Comparison of ENCODE assay signal across 10 mouse cellular contexts in the genomic region with DNA sequence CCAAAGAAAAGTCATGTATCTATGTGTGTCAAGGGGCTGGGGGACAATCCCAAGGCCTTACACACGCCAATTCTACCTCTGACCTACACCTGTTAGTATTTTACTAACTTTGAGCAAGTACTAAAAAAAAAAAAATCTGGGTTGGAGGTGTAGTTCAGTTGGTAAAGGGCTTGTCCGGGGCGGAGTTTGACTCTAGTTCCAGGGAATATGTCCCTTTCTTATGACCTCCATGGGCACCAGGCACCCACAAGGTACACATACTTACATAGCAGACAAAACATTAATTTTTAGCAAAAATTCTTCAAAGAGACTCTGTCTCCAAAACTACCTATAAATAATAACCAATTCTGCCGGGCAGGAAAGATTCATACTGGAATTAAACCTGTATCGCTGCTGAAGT. TPM values are rescaled to one million over a fixed set of nuclear protein-coding genes. Genes with fewer than 3 reads are reported as not detected.
DNase-seq lines count a peak whose midpoint lies in the region; ATAC-seq and TF ChIP-seq lines count a peak whose summit lies in the region.
"Had no signal": no experiment of that assay in that cellular context is flagged by ENCODE, and none has a peak within 500 bp of the region (broad histone marks: within the 10 kb centered on the region; RNA-seq: fewer than 3 reads in every experiment).

No protein-coding gene starts in this region.

- peak overlapping the region; percentile 76 for H3K4me3 ChIP-seq in kidney, adult 2 months (ENCODE audit: insufficient read depth, low read depth, low read length)
- H3K4me3 ChIP-seq in cortical plate, adult 2 months (ENCODE audit: insufficient read depth, low read length): peak overlapping the region; percentile 95
- H3K4me3 ChIP-seq in hindbrain, postnatal 0 days (ENCODE audit: low read length): peak overlapping the region; percentile 86
- H3K4me3 ChIP-seq in midbrain, embryonic 13.5 days (replicated peaks): peak overlapping the region; percentile 80

- H3K27ac ChIP-seq in kidney, adult 2 months (ENCODE audit: insufficient read depth, low read depth, low read length): peak overlapping the region; percentile 91
- no peak overlapping the region for H3K27ac ChIP-seq in cortical plate, adult 2 months (ENCODE audit: insufficient read depth, low read length)
- peak overlapping the region; percentile 91 for H3K27ac ChIP-seq in hindbrain, postnatal 0 days
- H3K27ac ChIP-seq in midbrain, embryonic 13.5 days: peak overlapping the region; percentile 83

- TF ChIP-seq CTCF in kidney, adult 2 months (conservative IDR thresholded peaks at IDR 0.05; ENCODE audit: insufficient read depth, insufficient read length, low read depth, low read length): no peak
- no peak for TF ChIP-seq CTCF in cortical plate, adult 2 months (IDR thresholded peaks at IDR 0.05; ENCODE audit: extremely low read depth, insufficient read depth, low read length)
- TF ChIP-seq CTCF in hindbrain, postnatal 0 days (IDR thresholded peaks at IDR 0.05; ENCODE audit: low read depth): no peak

- ATAC-seq in hindbrain, postnatal 0 days: no peak
- no peak for ATAC-seq in midbrain, embryonic 13.5 days
- ATAC-seq: Patski had no signal

- H3K36me3 ChIP-seq in kidney, adult 2 months (ENCODE audit: control insufficient read depth, insufficient read depth, low read length): peaks cover 2% of the 10 kb centered on the region; the same call in 1 of the 2 replicates
- peaks cover 4% of the 10 kb centered on the region; the same call in 1 of the 2 replicates for H3K36me3 ChIP-seq in hindbrain, postnatal 0 days (ENCODE audit: insufficient read depth, low read length)
- peaks cover 18% of the 10 kb centered on the region for H3K36me3 ChIP-seq in midbrain, embryonic 13.5 days

- H3K9me3 ChIP-seq in hindbrain, postnatal 0 days (ENCODE audit: low read length): no peaks in the 10 kb centered on the region
- no peaks in the 10 kb centered on the region for H3K9me3 ChIP-seq in midbrain, embryonic 13.5 days

- H3K9ac ChIP-seq in hindbrain, postnatal 0 days (replicated peaks; ENCODE audit: low read length): peak overlapping the region; percentile 92
- peak overlapping the region; percentile 87 for H3K9ac ChIP-seq in midbrain, embryonic 13.5 days (replicated peaks)

- peaks cover 32% of the 10 kb centered on the region for H3K4me1 ChIP-seq in kidney, adult 2 months (ENCODE audit: control insufficient read depth, insufficient read depth, low read length)
- H3K4me1 ChIP-seq in cortical plate, adult 2 months (ENCODE audit: control insufficient read depth, insufficient read depth, low read length): peaks cover 6% of the 10 kb centered on the region
- H3K4me1 ChIP-seq in hindbrain, postnatal 0 days (ENCODE audit: insufficient read depth, low read length): peaks cover 5% of the 10 kb centered on the region; the same call in 1 of the 2 replicates
- peaks cover 48% of the 10 kb centered on the region for H3K4me1 ChIP-seq in midbrain, embryonic 13.5 days (replicated peaks)

- peak; percentile 57 for DNase-seq in kidney, adult 2 months
- no peak for DNase-seq in kidney, postnatal 4 days
- no peak for DNase-seq in hindbrain, postnatal 0 days (ENCODE audit: low spot score)
- DNase-seq in right cerebral cortex, postnatal 25 days: no peak
- DNase-seq in ovary, adult 18-20 months (ENCODE audit: low spot score): no peak
- DNase-seq in right cerebral cortex, postnatal 10 days (ENCODE audit: low spot score in 2 of 2): no peak
- DNase-seq: gastrocnemius, postnatal 10 days had no signal

- 11% methylated on average over 5 of the region's 5 CpGs for WGBS in kidney, adult 2 months
- WGBS in hindbrain, postnatal 0 days: 44% methylated on average over 5 of the region's 5 CpGs
- whole genome bisulfite sequencing in midbrain, embryonic 13.5 days: 46% methylated on average over 5 of the region's 5 CpGs

- TF ChIP-seq POLR2A in kidney, adult 2 months (IDR thresholded peaks at IDR 0.05; ENCODE audit: low read depth, low read length): no peak
- no peak for TF ChIP-seq POLR2A in cortical plate, adult 2 months (IDR thresholded peaks at IDR 0.05; ENCODE audit: extremely low read depth, insufficient read depth, low read length)

- H3K4me2 ChIP-seq in hindbrain, postnatal 0 days (ENCODE audit: low read depth, low read length): peak overlapping the region; percentile 72
- peak overlapping the region; percentile 86 for H3K4me2 ChIP-seq in midbrain, embryonic 13.5 days (replicated peaks)

- no peaks in the 10 kb centered on the region for H3K27me3 ChIP-seq in kidney, adult 2 months (replicated peaks; ENCODE audit: control insufficient read depth, insufficient read depth, low read length)
- no peaks in the 10 kb centered on the region for H3K27me3 ChIP-seq in hindbrain, postnatal 0 days (ENCODE audit: insufficient read depth, low read length)
- H3K27me3 ChIP-seq in midbrain, embryonic 13.5 days: no peaks in the 10 kb centered on the region
- H3K27me3 ChIP-seq: Patski had no signal

RNA-seq across cellular contexts. Expression of gene Akr1a1, which starts 1.1 kb away (rescaled TPM):
- polyA plus RNA-seq in kidney, adult 2 months (2012; rRNA removed): 2,926 and 3,067 TPM in 2 replicates
- 519 and 547 TPM in 2 replicates for polyA plus RNA-seq in cortical plate, adult 2 months (2012; rRNA removed)
- 523 and 571 TPM in 2 replicates for total RNA-seq in hindbrain, postnatal 0 days (2014; rRNA removed)
- 752 and 790 TPM in 2 replicates for polyA plus RNA-seq in hindbrain, postnatal 0 days (2015; fragmentation: Nextera tagmentation; extraction: Ambion mirVana)
- polyA plus RNA-seq in midbrain, embryonic 13.5 days (2015; fragmentation: Nextera tagmentation; extraction: Ambion mirVana): 613 and 617 TPM in 2 replicates

RNA-seq across cellular contexts. Expression of gene Nasp, which starts 22.6 kb away (rescaled TPM):
- polyA plus RNA-seq in kidney, adult 2 months (2012; rRNA removed): 2.5 and 3.9 TPM in 2 replicates
- 23.5 and 25.1 TPM in 2 replicates for polyA plus RNA-seq in cortical plate, adult 2 months (2012; rRNA removed)
- total RNA-seq in hindbrain, postnatal 0 days (2014; rRNA removed): 40.5 and 53.2 TPM in 2 replicates
- polyA plus RNA-seq in hindbrain, postnatal 0 days (2015; fragmentation: Nextera tagmentation; extraction: Ambion mirVana): 73.9 and 78.7 TPM in 2 replicates
- polyA plus RNA-seq in midbrain, embryonic 13.5 days (2015; fragmentation: Nextera tagmentation; extraction: Ambion mirVana): 131 and 148 TPM in 2 replicates

RNA-seq across cellular contexts. Expression of gene Prdx1, which starts 35.0 kb away (rescaled TPM):
- polyA plus RNA-seq in kidney, adult 2 months (2012; rRNA removed): 282 and 478 TPM in 2 replicates
- 222 and 249 TPM in 2 replicates for polyA plus RNA-seq in cortical plate, adult 2 months (2012; rRNA removed)
- 119 and 136 TPM in 2 replicates for total RNA-seq in hindbrain, postnatal 0 days (2014; rRNA removed)
- 589 and 626 TPM in 2 replicates for polyA plus RNA-seq in hindbrain, postnatal 0 days (2015; fragmentation: Nextera tagmentation; extraction: Ambion mirVana)
- 516 and 536 TPM in 2 replicates for polyA plus RNA-seq in midbrain, embryonic 13.5 days (2015; fragmentation: Nextera tagmentation; extraction: Ambion mirVana)

RNA-seq across cellular contexts. Expression of gene Ccdc17, which starts 53.9 kb away (rescaled TPM):
- 9.1 and 10.4 TPM in 2 replicates for polyA plus RNA-seq in kidney, adult 2 months (2012; rRNA removed)
- polyA plus RNA-seq in cortical plate, adult 2 months (2012; rRNA removed): 5.0 and 8.3 TPM in 2 replicates
- 1.1 and 3.7 TPM in 2 replicates for total RNA-seq in hindbrain, postnatal 0 days (2014; rRNA removed)
- polyA plus RNA-seq in hindbrain, postnatal 0 days (2015; fragmentation: Nextera tagmentation; extraction: Ambion mirVana): 4.2 and 5.8 TPM in 2 replicates
- 5.8 and 5.9 TPM in 2 replicates for polyA plus RNA-seq in midbrain, embryonic 13.5 days (2015; fragmentation: Nextera tagmentation; extraction: Ambion mirVana)

RNA-seq across cellular contexts. Expression of gene Mmachc, which starts 57.8 kb away (rescaled TPM):
- polyA plus RNA-seq in kidney, adult 2 months (2012; rRNA removed): 28.8 and 30.3 TPM in 2 replicates
- 15.6 and 18.7 TPM in 2 replicates for polyA plus RNA-seq in cortical plate, adult 2 months (2012; rRNA removed)
- total RNA-seq in hindbrain, postnatal 0 days (2014; rRNA removed): 20.5 and 20.6 TPM in 2 replicates
- polyA plus RNA-seq in hindbrain, postnatal 0 days (2015; fragmentation: Nextera tagmentation; extraction: Ambion mirVana): 20.2 TPM in 2 replicates
- 29.6 and 29.8 TPM in 2 replicates for polyA plus RNA-seq in midbrain, embryonic 13.5 days (2015; fragmentation: Nextera tagmentation; extraction: Ambion mirVana)
